8 mouse cellular contexts compared by ENCODE assay signal in the genomic region with DNA sequence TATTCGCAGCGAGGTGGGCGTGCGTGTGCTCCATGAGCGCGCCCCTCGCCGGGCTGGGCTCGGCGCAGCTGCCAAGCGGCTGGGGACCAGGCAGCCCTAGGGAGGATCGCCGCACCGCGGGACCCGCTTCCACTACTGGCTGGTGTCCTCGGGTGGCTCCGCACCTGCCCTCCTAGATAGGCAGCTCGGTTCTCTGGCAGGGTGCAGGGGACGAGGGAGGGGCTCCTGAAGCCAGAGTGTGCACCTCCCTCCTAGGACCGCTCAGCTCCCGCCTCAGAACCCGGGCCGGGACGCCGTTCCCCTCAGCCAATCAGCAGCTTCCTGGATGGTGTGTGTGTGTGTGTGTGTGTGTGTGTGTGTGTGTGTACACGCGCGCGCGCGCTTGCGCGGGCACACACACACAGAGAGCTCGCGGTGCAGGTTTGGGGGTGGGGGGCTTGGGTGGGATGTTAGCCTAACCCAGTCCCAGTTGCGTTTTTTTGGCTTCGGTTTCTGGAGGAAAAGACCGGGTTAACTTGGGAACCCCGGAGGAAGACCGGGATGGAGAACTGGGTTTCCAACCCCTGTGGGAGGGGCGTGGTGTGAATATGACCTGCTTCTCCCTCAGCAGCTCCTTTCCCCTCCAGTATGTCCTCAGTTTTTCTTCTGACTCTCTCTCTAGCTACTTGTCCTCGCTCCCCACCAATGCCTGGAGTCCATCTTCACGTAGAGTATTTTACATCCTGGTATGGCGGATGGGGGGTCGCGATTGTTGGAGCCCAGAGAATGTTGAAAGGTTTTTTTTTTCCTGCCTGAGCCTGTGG. TPM values are rescaled to one million over a fixed set of nuclear protein-coding genes. Genes with fewer than 3 reads are reported as not detected.
DNase-seq lines count a peak whose midpoint lies in the region; ATAC-seq and TF ChIP-seq lines count a peak whose summit lies in the region.

A gene (minus strand): TSS at position 263 of the 803 bp plus-strand sequence.

- H3K4me1 ChIP-seq in G1E (ENCODE audit: insufficient read depth, low read depth, low read length) = no peaks in the 10 kb centered on the region
- H3K4me1 ChIP-seq in forebrain, postnatal 0 days (ENCODE audit: insufficient read depth) = 0 out of 2 replicates have a peak, but pooled peaks cover 7% of the 10 kb centered on the region
- H3K4me1 ChIP-seq in midbrain, postnatal 0 days (ENCODE audit: insufficient read depth, low read length) = peaks cover 5% of the 10 kb centered on the region; the same call in 1 of the 2 replicates

- intact Hi-C loops in gastrocnemius, postnatal 36 days (cut with DNase I) = no loop called here

- no peaks in the 10 kb centered on the region for H3K27me3 ChIP-seq in G1E (ENCODE audit: insufficient read depth, low read length)
- H3K27me3 ChIP-seq in forebrain, postnatal 0 days (ENCODE audit: insufficient read depth, low read length) = no peaks in the 10 kb centered on the region; the same call in 1 of the 2 replicates
- H3K27me3 ChIP-seq in midbrain, postnatal 0 days (ENCODE audit: insufficient read depth, low read length) = no peaks in the 10 kb centered on the region

- no peaks in the 10 kb centered on the region for H3K36me3 ChIP-seq in G1E (replicated peaks)
- no peaks in the 10 kb centered on the region for H3K36me3 ChIP-seq in forebrain, postnatal 0 days (ENCODE audit: insufficient read depth)
- H3K36me3 ChIP-seq in midbrain, postnatal 0 days (ENCODE audit: insufficient read depth, low read length) = no peaks in the 10 kb centered on the region

- H3K4me3 ChIP-seq in G1E (ENCODE audit: low read depth, low read length) = peak within 1 kb of the TSS; percentile 4; the same call in 1 of the 2 replicates
- peak within 1 kb of the TSS; percentile 66 for H3K4me3 ChIP-seq in forebrain, postnatal 0 days (ENCODE audit: low read depth, low read length)
- peak within 1 kb of the TSS; percentile 70 for H3K4me3 ChIP-seq in midbrain, postnatal 0 days (ENCODE audit: low read depth, low read length)

- WGBS in forebrain, postnatal 0 days = 1% methylated on average over 45 of the region's 47 CpGs
- WGBS in midbrain, postnatal 0 days = under 1% methylated on average over 37 of the region's 47 CpGs

- H3K9me3 ChIP-seq in G1E (replicated peaks) = peaks cover 65% of the 10 kb centered on the region
- no peaks in the 10 kb centered on the region for H3K9me3 ChIP-seq in forebrain, postnatal 0 days (ENCODE audit: low read length)
- H3K9me3 ChIP-seq in midbrain, postnatal 0 days (ENCODE audit: low read length) = no peaks in the 10 kb centered on the region

- DNase-seq in cerebellum, postnatal 10 days = peak; percentile 73 to 79
- no peak for DNase-seq in G1E (ENCODE audit: low spot score)
- DNase-seq in forebrain, postnatal 0 days = peak; percentile 92
- DNase-seq in left cerebral cortex, adult 18-20 months (ENCODE audit: low spot score in 2 of 2) = peak; percentile 16 to 23
- peak; percentile 81 for DNase-seq in midbrain, postnatal 0 days (ENCODE audit: low spot score)
- no peak for DNase-seq in gastrocnemius, postnatal 36 days
- no peak for DNase-seq in T-cell, adult 2 months (ENCODE audit: low spot score)

- TF ChIP-seq CTCF in G1E (IDR thresholded peaks at IDR 0.05; ENCODE audit: low read depth, low read length) = no peak
- TF ChIP-seq CTCF in forebrain, postnatal 0 days (IDR thresholded peaks at IDR 0.05; ENCODE audit: low read depth) = 0 out of 2 replicates have a peak, but pooled peaks have one; percentile 4
- TF ChIP-seq CTCF in midbrain, postnatal 0 days (IDR thresholded peaks at IDR 0.05) = no peak

- H3K27ac ChIP-seq in forebrain, postnatal 0 days (ENCODE audit: low read depth, low read length) = peak within 1 kb of the TSS; percentile 82
- H3K27ac ChIP-seq in midbrain, postnatal 0 days (ENCODE audit: low read depth, low read length) = peak within 1 kb of the TSS; percentile 88

- peak within 1 kb of the TSS; percentile 68 for H3K9ac ChIP-seq in forebrain, postnatal 0 days
- H3K9ac ChIP-seq in midbrain, postnatal 0 days (replicated peaks; ENCODE audit: low read length, poor library complexity, severe bottlenecking) = peak within 1 kb of the TSS; percentile 76

- ATAC-seq in cerebellum, adult (ENCODE audit: insufficient number of reproducible peaks, low FRiP score, low TSS enrichment) = no peak; the same call in 1 of the 2 replicates
- no peak for ATAC-seq in G1E (ENCODE audit: extremely low read depth, insufficient number of reproducible peaks, low FRiP score, poor library complexity, severe bottlenecking)
- peak; percentile 93 for ATAC-seq in forebrain, postnatal 0 days
- peak; percentile 91 for ATAC-seq in midbrain, postnatal 0 days (ENCODE audit: low FRiP score)

- peak within 1 kb of the TSS; percentile 74 for H3K4me2 ChIP-seq in forebrain, postnatal 0 days (ENCODE audit: low read depth)
- H3K4me2 ChIP-seq in midbrain, postnatal 0 days (ENCODE audit: low read depth, low read length, poor library complexity, severe bottlenecking) = peak within 1 kb of the TSS; percentile 72

RNA-seq across cellular contexts. Expression of the gene that starts here (rescaled TPM):
- not detected in 2 replicates for total RNA-seq in G1E (2014; fragmentation: Nextera tagmentation)
- total RNA-seq in G1E (2017) = 0.06 TPM in 1 of 2 replicates, not detected in the other
- polyA plus RNA-seq in G1E (2012) = not detected in 2 replicates
- 6.6 and 9.4 TPM in 2 replicates for total RNA-seq in forebrain, postnatal 0 days (2014; rRNA removed)
- 3.5 and 6.5 TPM in 2 replicates for polyA plus RNA-seq in forebrain, postnatal 0 days (2015; fragmentation: Nextera tagmentation; extraction: Ambion mirVana)
- total RNA-seq in left cerebral cortex, adult 18-20 months (2021) = 1 to 10 TPM in 1 of 2 experiments, under 1 TPM in 1; 0.77 to 1.3 TPM
- 16.6 and 20.0 TPM in 2 replicates for total RNA-seq in midbrain, postnatal 0 days (2014; rRNA removed)
- polyA plus RNA-seq in midbrain, postnatal 0 days (2015; fragmentation: Nextera tagmentation; extraction: Ambion mirVana) = 10.8 and 11.0 TPM in 2 replicates
- total RNA-seq in gastrocnemius, postnatal 36 days (2021) = not detected

Comparison
In these comparisons a context has a peak if more than half of its experiments do, and no peak if none do; other contexts are left out.
1. DNase-seq: peak in cerebellum, postnatal 10 days (2 of 2), forebrain, postnatal 0 days (single experiment), left cerebral cortex, adult 18-20 months (2 of 2) and midbrain, postnatal 0 days (single experiment); none in G1E (single experiment), gastrocnemius, postnatal 36 days (0 of 2) and T-cell, adult 2 months (single experiment).
2. ATAC-seq: peak in forebrain, postnatal 0 days (single experiment) and midbrain, postnatal 0 days (single experiment); none in cerebellum, adult (single experiment) and G1E (single experiment).
3. H3K4me3 ChIP-seq: peak in every context shown above with its lines; median percentile 70 in midbrain, postnatal 0 days; 66 in forebrain, postnatal 0 days; 4 in G1E.